ENCODE assay signal across 1 mouse cellular context in genomic region chr12:87230379-87230895, GRCm38 (mm10).
TF ChIP-seq lines count a peak whose summit lies in the region.

No protein-coding gene starts in this region.

TF ChIP-seq in MEL, 35 proteins besides CTCF, POLR2A, EP300 and RAD21:
- TF ChIP-seq ETS1 (IDR thresholded peaks at IDR 0.05; ENCODE audit: low read depth, low read length) (peak; percentile 65), JUND (IDR thresholded peaks at IDR 0.05; ENCODE audit: low read depth, low read length) (0 out of 2 replicates have a peak, but pooled peaks have one; percentile 35), UBTF (IDR thresholded peaks at IDR 0.05; ENCODE audit: borderline replicate concordance, insufficient read depth, low read depth, low read length) (no peak), TAL1 (IDR thresholded peaks at IDR 0.05; ENCODE audit: low read length) (peak; percentile 63), MXI1 (IDR thresholded peaks at IDR 0.05; ENCODE audit: low read depth, low read length) (0 out of 2 replicates have a peak, but pooled peaks have one; percentile 18), ELF1 (IDR thresholded peaks at IDR 0.05; ENCODE audit: low read depth, low read length) (no peak), SMC3 (IDR thresholded peaks at IDR 0.05; ENCODE audit: low read depth, low read length) (no peak), TCF12 (IDR thresholded peaks at IDR 0.05; ENCODE audit: low read depth, low read length) (peak; percentile 92), GATA1 (IDR thresholded peaks at IDR 0.05; ENCODE audit: low read depth, low read length) (peak; percentile 81), POLR2AphosphoS2 (IDR thresholded peaks at IDR 0.05; ENCODE audit: low read length) (no peak), RCOR1 (IDR thresholded peaks at IDR 0.05; ENCODE audit: low read depth, low read length) (peak; percentile 98), SIN3A (IDR thresholded peaks at IDR 0.05; ENCODE audit: low read length) (peak; percentile 49), ZMIZ1 (IDR thresholded peaks at IDR 0.05; ENCODE audit: low read depth, low read length) (no peak), MAZ (IDR thresholded peaks at IDR 0.05; ENCODE audit: low read depth, low read length) (no peak), NELFE (IDR thresholded peaks at IDR 0.05; ENCODE audit: low read depth, low read length) (no peak), E2F4 (IDR thresholded peaks at IDR 0.05; ENCODE audit: borderline replicate concordance, low read depth, low read length) (no peak), BHLHE40 (IDR thresholded peaks at IDR 0.05; ENCODE audit: borderline replicate concordance, low read depth, low read length) (0 out of 2 replicates have a peak, but pooled peaks have one; percentile 17), TBP (IDR thresholded peaks at IDR 0.05; ENCODE audit: low read depth, low read length) (no peak), GABPA (IDR thresholded peaks at IDR 0.05; ENCODE audit: low read depth, low read length) (no peak), MAFK (IDR thresholded peaks at IDR 0.05; ENCODE audit: borderline replicate concordance, low read depth, low read length) (0 out of 2 replicates have a peak, but pooled peaks have one; percentile 30), ZC3H11A (IDR thresholded peaks at IDR 0.05; ENCODE audit: low read depth, low read length) (no peak)
